Mouse (Mus musculus): ENCODE data around the gene Tmem212. TPM values are rescaled to one million over a fixed set of nuclear protein-coding genes. Genes with fewer than 3 reads are reported as not detected.
A peak's percentile ranks its signal among the peaks of the same experiment; 100 is the strongest.
"Not testable (repeated sequence)": the region's sequence is repeated elsewhere in the genome, so short reads cannot be mapped to it uniquely, and the experiment has no call there.

Gene Tmem212
- not detected for total RNA-seq (2021)
- long read RNA-seq, experiment 1 = 0 reads
- long read RNA-seq, experiment 2 = 0 reads

GRCm38 (mm10) chr3:27896318-27896892 is at the start of gene Tmem212:
TSS of gene Tmem212 (minus strand) at chr3:27896368.
- Histone ChIP-seq H3K4me3 (no peak within 1 kb of the TSS), H3K27ac (peak within 1 kb of the TSS; percentile 32; the same call in 1 of the 2 replicates)
- TF ChIP-seq CTCF (IDR thresholded peaks at IDR 0.05) = no peak
- DNase-seq = no peak
- intact Hi-C loops (cut with DNase I) = no loop called here

GRCm38 (mm10) chr3:27945397-27945796 is 49.2 kb upstream of the Tmem212 start:
- H3K4me3 ChIP-seq; intact Hi-C loops (cut with DNase I); DNase-seq; H3K27ac ChIP-seq: not testable (repeated sequence)

DNA sequence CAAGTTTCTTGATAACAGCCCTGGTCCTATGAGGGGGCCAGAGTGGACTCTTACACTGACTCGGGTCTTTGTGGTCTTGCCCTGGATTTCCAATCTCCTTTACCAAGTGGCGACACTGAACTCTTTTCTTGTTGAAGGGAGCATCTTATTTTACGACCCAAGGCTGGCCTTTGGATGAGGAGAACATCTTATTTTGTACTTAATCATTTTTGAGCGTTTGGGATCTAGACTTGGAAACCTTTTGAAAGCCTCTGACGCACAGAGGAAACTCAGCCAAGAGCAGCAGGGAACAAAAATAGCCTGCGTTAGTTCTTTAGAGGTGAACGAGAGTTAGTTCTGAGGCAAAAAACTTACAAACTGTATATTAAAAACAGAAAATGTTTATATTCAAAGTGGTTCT is 46.8 kb upstream of the Tmem212 start:
- no peak for TF ChIP-seq CTCF (IDR thresholded peaks at IDR 0.05)
- DNase-seq = peak; percentile 64
- H3K27ac ChIP-seq = peak overlapping the region; percentile 91
- intact Hi-C loops (cut with DNase I) = no loop called here
- H3K4me3 ChIP-seq = peak overlapping the region; percentile 11; the same call in 1 of the 2 replicates

DNA sequence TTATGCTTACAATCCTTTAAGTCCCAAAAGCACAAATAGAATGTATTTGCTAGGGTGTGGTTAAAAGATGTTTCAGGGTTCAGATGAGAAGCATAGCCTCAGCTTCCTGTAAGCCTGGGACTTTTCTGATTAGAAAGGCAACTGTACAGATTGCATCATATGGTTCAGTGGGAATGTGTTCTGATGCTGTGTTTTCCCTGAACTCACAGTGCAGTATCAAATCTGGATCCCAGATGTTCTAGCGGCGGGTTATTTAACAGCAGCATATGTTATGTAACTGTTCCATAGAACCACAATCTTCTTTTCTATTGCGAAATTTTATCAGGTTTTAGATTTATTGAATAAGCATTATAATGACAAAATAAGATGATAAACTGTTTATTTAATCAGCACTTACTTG is 45.5 kb upstream of the Tmem212 start:
- Histone ChIP-seq H3K4me3 (no peak overlapping the region), H3K27ac (peak overlapping the region; percentile 91)
- no peak for DNase-seq
- TF ChIP-seq CTCF (IDR thresholded peaks at IDR 0.05) = no peak
- intact Hi-C loops (cut with DNase I) = no loop called here

DNA sequence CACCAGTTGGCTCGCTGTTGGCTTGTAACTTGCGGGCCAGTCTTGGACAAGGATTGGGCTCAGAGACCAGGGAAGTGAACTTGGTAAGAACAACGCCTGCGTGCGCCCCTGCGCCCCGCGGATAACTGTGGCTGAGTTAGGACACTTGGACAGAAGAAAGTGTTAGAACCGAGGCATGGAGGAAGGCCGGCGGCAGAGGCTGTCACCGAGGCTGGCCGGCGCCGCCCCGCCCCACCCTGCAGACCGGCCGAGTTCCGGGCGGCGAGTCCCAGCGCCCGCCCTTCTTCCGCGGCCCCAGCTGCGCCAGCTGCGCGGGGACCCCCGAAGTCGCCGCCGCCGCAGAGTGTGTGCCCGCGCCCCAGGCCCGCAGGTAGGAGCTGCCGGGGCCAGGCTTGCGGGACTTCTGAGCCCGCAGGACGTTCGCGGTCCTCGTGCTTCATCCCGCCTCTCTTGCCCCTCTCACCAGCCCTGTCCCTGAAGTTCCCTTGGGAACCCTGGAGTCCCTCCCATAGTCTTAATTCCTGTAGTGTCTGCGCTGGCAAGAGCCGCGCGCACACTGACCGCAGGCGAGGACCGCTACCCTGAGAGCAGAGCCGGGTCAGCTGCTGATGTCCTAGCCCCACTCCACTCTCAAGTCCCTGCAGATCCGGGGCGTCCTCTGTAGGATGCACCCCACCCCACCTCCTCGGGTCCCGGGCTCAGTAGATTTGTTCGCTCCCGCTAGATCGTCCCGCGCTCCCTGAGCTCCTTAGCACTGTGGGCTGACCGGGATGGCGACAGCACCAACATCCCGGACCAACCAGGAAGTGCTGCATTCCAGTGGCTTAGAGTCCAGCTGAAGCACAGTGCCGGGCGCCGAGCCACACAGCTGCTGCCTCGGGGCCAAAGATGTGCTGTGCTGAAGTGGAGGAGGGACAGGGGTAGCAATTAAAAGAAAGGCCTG is 42.5 kb upstream of the Tmem212 start, which contains the start of gene Pld1:
Gene Pld1, plus strand, starts transcription at position 315 of the 943 bp plus-strand sequence.
- H3K27ac ChIP-seq = peak within 1 kb of the TSS; percentile 91
- intact Hi-C loops (cut with DNase I) = loop anchor here (5.0 kb wide), 1 partner anchor 76 kb away; no protein-coding TSS in a partner anchor
- DNase-seq = peak; percentile 93
- H3K4me3 ChIP-seq = peak within 1 kb of the TSS; percentile 87
- no peak for TF ChIP-seq CTCF (IDR thresholded peaks at IDR 0.05)

- no peak for TF ChIP-seq CTCF (IDR thresholded peaks at IDR 0.05)
- H3K4me3 ChIP-seq = peak overlapping the region; percentile 17; the same call in 1 of the 2 replicates
- DNase-seq = no peak
- intact Hi-C loops (cut with DNase I) = loop anchor here (5.0 kb wide), 1 partner anchor 75 kb away; no protein-coding TSS in a partner anchor
- peak overlapping the region; percentile 62 for H3K27ac ChIP-seq
Observed at GRCm38 (mm10) chr3:27937144-27938110, 41.3 kb upstream of the Tmem212 start.

- no peak for DNase-seq
- TF ChIP-seq CTCF (IDR thresholded peaks at IDR 0.05) = no peak
- H3K4me3 ChIP-seq = no peak overlapping the region
- intact Hi-C loops (cut with DNase I) = loop anchor here (5.0 kb wide), 1 partner anchor 74 kb away; no protein-coding TSS in a partner anchor
- 0 out of 2 replicates have a peak overlapping the region, but pooled peaks have one; percentile 62 for H3K27ac ChIP-seq
Observed at GRCm38 (mm10) chr3:27936731-27937130, 40.6 kb upstream of the Tmem212 start.

DNA sequence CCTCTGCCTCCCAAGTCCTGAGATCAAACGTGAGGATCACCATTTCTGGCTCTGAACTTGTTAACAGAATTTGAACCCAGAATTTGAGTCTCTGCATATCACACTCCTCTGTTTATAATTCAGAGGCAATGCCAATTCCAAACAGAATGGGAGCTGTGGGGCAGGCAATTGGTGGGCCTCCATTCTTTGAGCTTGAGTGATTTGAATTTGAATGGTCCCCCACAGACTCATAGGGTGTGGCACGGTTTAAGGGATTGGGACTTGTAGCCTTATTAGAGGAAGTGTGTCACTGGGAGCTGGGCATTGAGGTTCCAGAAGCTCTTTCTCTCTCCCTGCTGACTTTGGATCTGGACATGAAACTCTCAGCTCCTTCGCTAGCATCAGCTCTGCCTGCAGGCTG is 39.5 kb upstream of the Tmem212 start:
- no peak overlapping the region for H3K27ac ChIP-seq
- no peak for TF ChIP-seq CTCF (IDR thresholded peaks at IDR 0.05)
- intact Hi-C loops (cut with DNase I) = loop anchor here (5.0 kb wide), 1 partner anchor 73 kb away; no protein-coding TSS in a partner anchor
- H3K4me3 ChIP-seq = no peak overlapping the region
- no peak for DNase-seq

DNA sequence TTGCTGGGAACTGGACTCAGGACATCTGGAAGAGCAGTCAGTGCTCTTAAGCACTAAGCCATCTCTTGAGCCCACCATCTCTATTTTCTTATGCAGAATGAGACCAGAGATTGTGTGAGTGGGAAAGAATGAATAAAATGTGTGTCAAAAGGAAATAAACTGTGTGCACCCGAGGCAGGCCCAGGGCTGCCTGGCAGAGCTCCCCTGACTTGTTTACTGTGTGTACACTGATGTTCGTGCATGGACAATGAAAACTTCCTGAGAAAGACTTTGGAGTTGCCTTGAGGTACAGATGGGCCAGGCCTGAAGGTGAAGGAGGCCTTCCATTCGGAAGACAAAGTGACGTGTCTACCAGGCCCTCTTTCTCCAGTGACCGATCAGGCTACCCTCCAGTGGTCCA is 36.2 kb upstream of the Tmem212 start:
- H3K4me3 ChIP-seq = no peak overlapping the region
- intact Hi-C loops (cut with DNase I) = no loop called here
- H3K27ac ChIP-seq = no peak overlapping the region
- no peak for TF ChIP-seq CTCF (IDR thresholded peaks at IDR 0.05)
- no peak for DNase-seq

DNA sequence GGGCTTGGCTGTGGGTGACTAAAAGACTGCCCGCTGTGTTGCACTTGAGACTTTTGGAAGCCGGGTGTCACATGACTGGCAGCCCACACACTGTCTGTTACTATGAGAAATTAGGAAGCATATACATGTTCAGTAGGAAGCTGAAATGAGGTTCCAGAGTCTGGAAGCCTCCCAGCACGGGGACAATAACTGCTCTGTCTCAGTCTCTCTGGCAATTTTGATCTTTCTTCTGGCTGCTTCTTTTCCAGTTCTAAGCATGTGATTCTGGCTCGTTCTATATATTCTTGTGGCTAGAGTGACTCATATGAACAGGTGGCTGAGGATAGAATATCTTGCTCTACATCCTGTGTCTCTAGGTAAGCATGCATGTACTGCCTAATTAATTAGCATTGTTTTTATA is 33.1 kb upstream of the Tmem212 start:
- DNase-seq = no peak
- no peak overlapping the region for H3K27ac ChIP-seq
- TF ChIP-seq CTCF (IDR thresholded peaks at IDR 0.05) = no peak
- intact Hi-C loops (cut with DNase I) = no loop called here
- no peak overlapping the region for H3K4me3 ChIP-seq

GRCm38 (mm10) chr3:27924037-27924436 is 27.9 kb upstream of the Tmem212 start:
- no peak for DNase-seq
- Histone ChIP-seq H3K27ac (no peak overlapping the region), H3K4me3 (no peak overlapping the region)
- TF ChIP-seq CTCF (IDR thresholded peaks at IDR 0.05) = no peak
- intact Hi-C loops (cut with DNase I) = no loop called here
